Mouse (Mus musculus) heart, postnatal 4 days (tissue): ENCODE measurements at regions not wholly inside any gene's neighbourhood (a gene's known extent, or its start where the extent isn't known, plus 50 kb on each side); places are given as distances from the start of the nearest gene placed in this dataset.
A peak's percentile ranks its signal among the peaks of the same experiment; 100 is the strongest.

Experiments
- DNase-seq: peaks from one replicate; pipeline ENCODE4 v3.0.0; 2021

GRCm38 (mm10) chr11:104038271-104038800, 71.8 kb downstream of the Arf2 start:
- DNase-seq, result no peak

- DNase-seq, result no peak
Measured at GRCm38 (mm10) chr11:104045216-104045615, 78.7 kb downstream of the Arf2 start.

GRCm38 (mm10) chr11:104051986-104052385, 80.7 kb upstream of the Crhr1 start:
- no peak for DNase-seq

- peak; percentile 39 for DNase-seq
Measured at GRCm38 (mm10) chr11:104053242-104053641, 79.4 kb upstream of the Crhr1 start.

GRCm38 (mm10) chr11:104055941-104056340, 76.7 kb upstream of the Crhr1 start:
- no peak for DNase-seq

GRCm38 (mm10) chr11:104057046-104057445, 75.6 kb upstream of the Crhr1 start:
- no peak for DNase-seq

- no peak for DNase-seq
Measured at GRCm38 (mm10) chr11:104058600-104058999, 74.1 kb upstream of the Crhr1 start.

GRCm38 (mm10) chr11:104059085-104059484, 73.6 kb upstream of the Crhr1 start:
- DNase-seq, result no peak

- DNase-seq, result no peak
Measured at GRCm38 (mm10) chr11:104061361-104061760, 71.3 kb upstream of the Crhr1 start.

GRCm38 (mm10) chr11:104065181-104065580, 67.5 kb upstream of the Crhr1 start:
- DNase-seq, result no peak

- DNase-seq, result no peak
Measured at GRCm38 (mm10) chr11:104072591-104073183, 60.0 kb upstream of the Crhr1 start.

GRCm38 (mm10) chr11:104074763-104075162, 57.9 kb upstream of the Crhr1 start:
- DNase-seq, result no peak

- DNase-seq, result no peak
Measured at GRCm38 (mm10) chr11:104075394-104075793, 57.3 kb upstream of the Crhr1 start.

GRCm38 (mm10) chr11:104082083-104082482, 50.6 kb upstream of the Crhr1 start:
- DNase-seq, result no peak
